In the genomic region with DNA sequence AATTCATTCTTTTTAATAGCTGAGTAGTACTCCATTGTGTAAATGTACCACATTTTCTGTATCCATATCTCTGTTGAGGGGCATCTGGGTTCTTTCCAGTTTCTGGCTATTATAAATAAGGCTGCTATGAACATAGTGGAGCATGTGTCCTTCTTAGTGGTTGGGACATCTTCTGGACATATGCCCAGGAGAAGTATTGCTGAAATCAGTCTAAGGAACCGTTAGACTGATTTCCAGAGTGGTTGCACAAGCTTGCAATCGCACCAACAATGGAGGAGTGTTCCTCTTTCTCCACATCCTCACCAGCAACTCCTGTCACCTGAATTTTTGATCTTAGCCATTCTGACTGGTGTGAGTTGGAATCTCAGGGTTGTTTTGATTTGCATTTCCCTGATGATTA, we compare ENCODE assay signal across 33 mouse cellular contexts. TPM values are rescaled to one million over a fixed set of nuclear protein-coding genes. Genes with fewer than 3 reads are reported as not detected.
"Had no signal": no experiment of that assay in that cellular context is flagged by ENCODE, and none has a peak within 500 bp of the region (broad histone marks: within the 10 kb centered on the region; RNA-seq: fewer than 3 reads in every experiment).

No protein-coding gene starts in this region.

RNA-seq across cellular contexts. Expression of gene Chil3, which starts 5.1 kb away (rescaled TPM):
- total RNA-seq: gastrocnemius, adult 18-20 months; gastrocnemius, adult 8-10 months; gastrocnemius, postnatal 14 days; gastrocnemius, postnatal 36 days; hindbrain, postnatal 0 days; layer of hippocampus, adult 18-20 months; layer of hippocampus, adult 8-10 months; layer of hippocampus, postnatal 14 days; layer of hippocampus, postnatal 36 days; left cerebral cortex, adult 18-20 months; left cerebral cortex, adult 8-10 months; left cerebral cortex, postnatal 10 days; left cerebral cortex, postnatal 25 days; left cerebral cortex, postnatal 4 days had no signal
- polyA plus RNA-seq: heart, embryonic 11.5 days; heart, embryonic 13.5 days; hindbrain, embryonic 11.5 days; hindbrain, embryonic 13.5 days; hindbrain, embryonic 15.5 days; intestine, embryonic 14.5 days; limb, embryonic 11.5 days; liver, embryonic 12.5 days had no signal

RNA-seq across cellular contexts. Expression of gene Chil4, which starts 46.8 kb away (rescaled TPM):
- total RNA-seq: gastrocnemius, adult 18-20 months; gastrocnemius, adult 8-10 months; gastrocnemius, postnatal 14 days; gastrocnemius, postnatal 36 days; heart, adult 2 months; heart, postnatal 14 days; heart, postnatal 36 days; hematopoietic stem cell, adult 5-6 weeks; hindbrain, postnatal 0 days; layer of hippocampus, adult 18-20 months; layer of hippocampus, adult 8-10 months; layer of hippocampus, postnatal 14 days; layer of hippocampus, postnatal 36 days; left cerebral cortex, adult 18-20 months; left cerebral cortex, adult 8-10 months; left cerebral cortex, postnatal 10 days; left cerebral cortex, postnatal 25 days; left cerebral cortex, postnatal 4 days; liver, adult 2 months had no signal
- polyA plus RNA-seq: heart, adult 2 months; heart, embryonic 11.5 days; heart, embryonic 13.5 days; heart, embryonic 15.5 days; heart, postnatal 0 days; hindbrain, embryonic 11.5 days; hindbrain, embryonic 13.5 days; intestine, embryonic 14.5 days; intestine, embryonic 16.5 days; limb, embryonic 11.5 days; limb, embryonic 13.5 days; limb, embryonic 15.5 days; liver, adult 2 months; liver, embryonic 12.5 days had no signal

RNA-seq across cellular contexts. Expression of gene Chia1, which starts 59.5 kb away (rescaled TPM):
- total RNA-seq: gastrocnemius, postnatal 14 days; gastrocnemius, postnatal 36 days; heart, adult 2 months; heart, postnatal 14 days; heart, postnatal 36 days; hematopoietic stem cell, adult 5-6 weeks; liver, adult 2 months had no signal
- polyA plus RNA-seq: intestine, embryonic 14.5 days; intestine, embryonic 16.5 days; kidney, embryonic 15.5 days; limb, embryonic 11.5 days; limb, embryonic 13.5 days; limb, embryonic 15.5 days; liver, adult 2 months; liver, embryonic 12.5 days had no signal
